Mouse (Mus musculus) heart, postnatal 10 days (tissue): Measurements from ENCODE around the gene Prl4a1. TPM values are rescaled to one million over a fixed set of nuclear protein-coding genes. Genes with fewer than 3 reads are reported as not detected.
"Not testable (repeated sequence)": the region's sequence is repeated elsewhere in the genome, so short reads cannot be mapped to it uniquely, and the experiment has no call there.

ENCODE experiments used
- DNase-seq, 2 experiments: peaks; one replicate each; pipeline ENCODE4 v3.0.0; 2021
- intact Hi-C: fragments of 180-260 bp; cut with DNase I; formaldehyde crosslinking; loops from one replicate; pipeline ENCODE4 v1.15.1; 2025
- total RNA-seq, 2 experiments: library from RNA; stranded (reverse); gene quantifications; 2 replicates each; pipeline ENCODE4 v1.2.3; 2021

Prl4a1 gene
- total RNA-seq, result not detected

GRCm38 (mm10) chr13:28015912-28016311 lies at the start of gene Prl4a1:
Gene Prl4a1, plus strand, starts transcription at chr13:28016212.
- DNase-seq, result no peak
- intact Hi-C loops, result no loop called here

- intact Hi-C loops, result no loop called here
- DNase-seq, result no peak
Observed at GRCm38 (mm10) chr13:27972931-27973330, 43.1 kb upstream of the Prl4a1 start.

- DNase-seq, intact Hi-C loops: not testable (repeated sequence)
Observed at GRCm38 (mm10) chr13:27974281-27974680, 41.7 kb upstream of the Prl4a1 start.

GRCm38 (mm10) chr13:27977646-27978045 lies 38.4 kb upstream of the Prl4a1 start:
- no peak for DNase-seq
- intact Hi-C loops, result no loop called here

GRCm38 (mm10) chr13:27996557-27996956 lies 19.5 kb upstream of the Prl4a1 start:
- intact Hi-C loops, DNase-seq: not testable (repeated sequence)

GRCm38 (mm10) chr13:28029330-28029729 lies 13.3 kb downstream of the Prl4a1 start:
- no peak for DNase-seq
- intact Hi-C loops, result no loop called here

- intact Hi-C loops, result no loop called here
- no peak for DNase-seq
Observed at GRCm38 (mm10) chr13:28069315-28069714, 53.3 kb downstream of the Prl4a1 start.

Other genes with a start within 250 kb of the Prl4a1 start
- not detected for gene Prl7c1, start 235.4 kb upstream of the Prl4a1 start, total RNA-seq
- not detected for gene Prl2a1, start 214.6 kb upstream of the Prl4a1 start, total RNA-seq
- gene Prl2c1, start 166.9 kb upstream of the Prl4a1 start, total RNA-seq, result not detected
- not detected for gene Prl5a1, start 126.3 kb downstream of the Prl4a1 start, total RNA-seq
- gene Gm11361, start 241.3 kb downstream of the Prl4a1 start, total RNA-seq, result 10 to 100 TPM; 90.4 to 97.7 TPM